Mouse (Mus musculus) kidney, embryonic 14.5 days (tissue): ENCODE data around the gene Hsd17b1. TPM values are rescaled to one million over a fixed set of nuclear protein-coding genes. Genes with fewer than 3 reads are reported as not detected.
A peak's percentile ranks its signal among the peaks of the same experiment; 100 is the strongest.

Experiments used
- ATAC-seq: fragments of 200-750 bp; cut with Nextera tagmentation; 2 replicates; pipeline ENCODE4 v1.8.0; 2017; ENCODE audit warnings: moderate number of reproducible peaks, mild to moderate bottlenecking, moderate TSS enrichment, moderate library complexity; ENCODE audit not compliant: low FRiP score, low TSS enrichment
- H3K27ac ChIP-seq: fragments of 300-500 bp; sonication (generic); 2 replicates; pipeline ENCODE4 v1.5.1; 2014; ENCODE audit warnings: low read depth, mild to moderate bottlenecking, low read length, moderate library complexity, mixed read lengths
- H3K27me3 ChIP-seq: fragments of 300-500 bp; sonication (generic); 2 replicates; pipeline ENCODE4 v1.6.1; 2014; ENCODE audit warnings: mild to moderate bottlenecking, low read length; ENCODE audit not compliant: control insufficient read depth, insufficient read depth
- H3K36me3 ChIP-seq: fragments of 300-500 bp; sonication (generic); 2 replicates; pipeline ENCODE4 v1.6.1; 2014; ENCODE audit warnings: low read length, mixed read lengths; ENCODE audit not compliant: control insufficient read depth, insufficient read depth
- H3K4me1 ChIP-seq: fragments of 300-500 bp; sonication (generic); 2 replicates; pipeline ENCODE4 v1.6.1; 2014; ENCODE audit warnings: low read length, mixed read lengths; ENCODE audit not compliant: control insufficient read depth, insufficient read depth
- H3K4me2 ChIP-seq: fragments of 300-500 bp; sonication (generic); replicated peaks from 2 replicates; pipeline ENCODE4 v1.6.1; 2014; ENCODE audit warnings: low read depth, mild to moderate bottlenecking, low read length
- H3K4me3 ChIP-seq: fragments of 300-500 bp; sonication (generic); 2 replicates; pipeline ENCODE4 v1.5.1; 2014; ENCODE audit warnings: mild to moderate bottlenecking, low read length
- H3K9ac ChIP-seq: fragments of 300-500 bp; sonication (generic); 2 replicates; pipeline ENCODE4 v1.6.1; 2014; ENCODE audit warnings: low read depth, mild to moderate bottlenecking, low read length, moderate library complexity
- H3K9me3 ChIP-seq: fragments of 300-500 bp; sonication (generic); 2 replicates; pipeline ENCODE4 v1.6.1; 2016; ENCODE audit warnings: low read length; ENCODE audit not compliant: control insufficient read depth
- WGBS: fragments of 180-500 bp; shearing (Covaris S2); extraction: QIAGEN DNeasy Blood & Tissue Kit; methylation state at CpG from one replicate; pipeline ENCODE4 v1.1.7; 2014; 5-methylcytosine and 5-hydroxymethylcytosine counted together
- polyA plus RNA-seq: library from polyadenylated mRNA; unstranded; fragments of >200 nt; fragmentation: Nextera tagmentation; extraction: Ambion mirVana; gene quantifications from 2 replicates; pipeline ENCODE4 v1.2.1, GENCODE M21; 2014

Gene Hsd17b1
- 0.16 TPM in 1 of 2 replicates, not detected in the other for polyA plus RNA-seq

- Histone ChIP-seq H3K27ac (no peak within 1 kb of the TSS), H3K27me3 (peaks cover 43% of the 10 kb centered on the region), H3K9me3 (no peaks in the 10 kb centered on the region), H3K4me3 (peak within 1 kb of the TSS; percentile 4; the same call in 1 of the 2 replicates), H3K4me1 (peaks cover 8% of the 10 kb centered on the region), H3K4me2 (no peak within 1 kb of the TSS), H3K36me3 (no peaks in the 10 kb centered on the region), H3K9ac (no peak within 1 kb of the TSS)
- ATAC-seq, result no peak
- 73% methylated on average over 9 of the region's 9 CpGs for WGBS
These were observed at the start of gene Hsd17b1 for GRCm38 (mm10) chr11:101078121-101078520. Gene Hsd17b1, plus strand, starts transcription at chr11:101078411.

- Histone ChIP-seq H3K4me3 (no peak overlapping the region), H3K9me3 (no peaks in the 10 kb centered on the region), H3K27me3 (no peaks in the 10 kb centered on the region), H3K4me2 (no peak overlapping the region), H3K9ac (no peak overlapping the region), H3K27ac (no peak overlapping the region), H3K4me1 (no peaks in the 10 kb centered on the region), H3K36me3 (peaks cover 54% of the 10 kb centered on the region)
- ATAC-seq, result no peak
- WGBS, result 84% methylated on average over 8 of the region's 8 CpGs
These were observed 48.9 kb upstream of the Hsd17b1 start for GRCm38 (mm10) chr11:101029320-101029719.

- Histone ChIP-seq H3K4me1 (0 out of 2 replicates have a peak, but pooled peaks cover 2% of the 10 kb centered on the region), H3K36me3 (peaks cover 59% of the 10 kb centered on the region), H3K9me3 (no peaks in the 10 kb centered on the region), H3K9ac (no peak overlapping the region), H3K4me3 (no peak overlapping the region), H3K27ac (no peak overlapping the region), H3K27me3 (no peaks in the 10 kb centered on the region), H3K4me2 (no peak overlapping the region)
- 83% methylated on average over 10 of the region's 10 CpGs for WGBS
- no peak for ATAC-seq
These were observed 47.9 kb upstream of the Hsd17b1 start for GRCm38 (mm10) chr11:101030136-101030807.

- 0 out of 2 replicates have a peak, but pooled peaks cover 2% of the 10 kb centered on the region for H3K4me1 ChIP-seq
- H3K9me3 ChIP-seq, result no peaks in the 10 kb centered on the region
- H3K4me2 ChIP-seq, result no peak overlapping the region
- no peak overlapping the region for H3K4me3 ChIP-seq
- no peak for ATAC-seq
- 87% methylated on average over 4 of the region's 4 CpGs for WGBS
- no peaks in the 10 kb centered on the region for H3K27me3 ChIP-seq
- H3K27ac ChIP-seq, result no peak overlapping the region
- H3K9ac ChIP-seq, result no peak overlapping the region
- H3K36me3 ChIP-seq, result peaks cover 59% of the 10 kb centered on the region
These were observed 47.4 kb upstream of the Hsd17b1 start for GRCm38 (mm10) chr11:101030808-101031156.

GRCm38 (mm10) chr11:101031470-101031869 lies 46.7 kb upstream of the Hsd17b1 start:
- no peaks in the 10 kb centered on the region for H3K27me3 ChIP-seq
- H3K9ac ChIP-seq, result no peak overlapping the region
- H3K4me3 ChIP-seq, result no peak overlapping the region
- no peak overlapping the region for H3K4me2 ChIP-seq
- no peak overlapping the region for H3K27ac ChIP-seq
- ATAC-seq, result no peak
- 81% methylated on average over 1 of the region's 1 CpGs for WGBS
- no peaks in the 10 kb centered on the region for H3K9me3 ChIP-seq
- 0 out of 2 replicates have a peak, but pooled peaks cover 2% of the 10 kb centered on the region for H3K4me1 ChIP-seq
- peaks cover 58% of the 10 kb centered on the region for H3K36me3 ChIP-seq

- Histone ChIP-seq H3K4me1 (0 out of 2 replicates have a peak, but pooled peaks cover 2% of the 10 kb centered on the region), H3K4me2 (no peak overlapping the region), H3K27me3 (no peaks in the 10 kb centered on the region), H3K4me3 (no peak overlapping the region), H3K36me3 (peaks cover 61% of the 10 kb centered on the region), H3K9ac (no peak overlapping the region), H3K9me3 (no peaks in the 10 kb centered on the region), H3K27ac (no peak overlapping the region)
- WGBS, result 93% methylated on average over 17 of the region's 17 CpGs
- ATAC-seq, result no peak
These were observed 44.2 kb upstream of the Hsd17b1 start for GRCm38 (mm10) chr11:101033856-101034500.

GRCm38 (mm10) chr11:101034614-101035327 lies 43.4 kb upstream of the Hsd17b1 start:
- 86% methylated on average over 8 of the region's 8 CpGs for WGBS
- H3K9me3 ChIP-seq, result no peaks in the 10 kb centered on the region
- no peak overlapping the region for H3K4me2 ChIP-seq
- 0 out of 2 replicates have a peak, but pooled peaks cover 2% of the 10 kb centered on the region for H3K4me1 ChIP-seq
- no peaks in the 10 kb centered on the region for H3K27me3 ChIP-seq
- H3K36me3 ChIP-seq, result peaks cover 61% of the 10 kb centered on the region
- H3K9ac ChIP-seq, result no peak overlapping the region
- H3K4me3 ChIP-seq, result no peak overlapping the region
- no peak overlapping the region; the same call in 1 of the 2 replicates for H3K27ac ChIP-seq
- no peak for ATAC-seq

- Histone ChIP-seq H3K4me2 (no peak overlapping the region), H3K9ac (no peak overlapping the region), H3K9me3 (no peaks in the 10 kb centered on the region), H3K27me3 (no peaks in the 10 kb centered on the region), H3K4me1 (0 out of 2 replicates have a peak, but pooled peaks cover 2% of the 10 kb centered on the region), H3K4me3 (no peak overlapping the region), H3K36me3 (peaks cover 64% of the 10 kb centered on the region), H3K27ac (no peak overlapping the region)
- no peak for ATAC-seq
- 49% methylated on average over 4 of the region's 4 CpGs for WGBS
These were observed 42.9 kb upstream of the Hsd17b1 start for GRCm38 (mm10) chr11:101035328-101035695.
